Comparison of ENCODE assay signal across 8 mouse cellular contexts in the genomic region with DNA sequence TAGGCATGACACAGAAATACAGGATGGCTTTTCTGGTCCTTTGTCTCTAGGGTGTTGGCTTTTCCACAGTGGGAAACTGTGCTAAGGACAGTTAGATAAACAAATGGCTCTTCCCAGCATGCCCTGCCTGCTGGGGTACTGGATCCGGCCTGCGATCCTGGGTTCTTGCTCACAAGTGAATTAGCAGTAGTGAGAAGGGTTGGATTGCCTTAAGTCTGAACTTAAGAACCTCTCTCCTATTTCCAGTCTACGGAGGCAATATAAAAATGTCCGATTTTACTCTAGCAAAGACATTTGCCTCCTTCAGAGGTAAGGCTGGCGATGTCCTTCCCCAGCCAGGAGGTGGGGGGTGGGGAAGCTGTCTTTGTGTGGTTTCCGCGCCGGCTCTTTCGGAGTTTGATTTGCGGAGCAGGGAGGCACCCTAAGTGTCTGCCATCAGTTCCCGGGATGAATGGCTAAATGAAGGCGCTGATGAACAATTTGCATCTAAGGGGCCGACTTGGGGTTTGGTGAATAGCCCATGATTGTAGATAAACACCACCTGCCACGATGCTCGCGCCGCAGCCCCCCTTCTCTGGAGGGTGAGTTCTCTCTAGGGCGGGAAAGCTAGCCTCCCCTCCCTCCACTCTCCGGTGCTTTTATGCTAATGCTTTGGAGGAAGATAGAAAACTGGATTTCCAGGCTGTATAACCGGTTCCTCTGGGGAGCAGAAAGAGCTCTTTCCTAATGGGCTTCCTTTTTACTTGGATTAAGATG. TPM values are rescaled to one million over a fixed set of nuclear protein-coding genes. Genes with fewer than 3 reads are reported as not detected.
A peak's percentile ranks its signal among the peaks of the same experiment; 100 is the strongest.
DNase-seq lines count a peak whose midpoint lies in the region; ATAC-seq and TF ChIP-seq lines count a peak whose summit lies in the region.

No protein-coding gene starts in this region.

- H3K4me3 ChIP-seq in kidney, embryonic 16.5 days (ENCODE audit: low read length): peak overlapping the region; percentile 36
- H3K4me3 ChIP-seq in lung, embryonic 14.5 days (ENCODE audit: low read depth, low read length): peak overlapping the region; percentile 25

- H3K4me1 ChIP-seq in kidney, embryonic 16.5 days (ENCODE audit: insufficient read depth, low read length): peaks cover 33% of the 10 kb centered on the region
- peaks cover 18% of the 10 kb centered on the region for H3K4me1 ChIP-seq in lung, embryonic 14.5 days (ENCODE audit: insufficient read depth)

- peak overlapping the region; percentile 85 for H3K27ac ChIP-seq in kidney, embryonic 16.5 days (ENCODE audit: low read length)
- peak overlapping the region; percentile 51 for H3K27ac ChIP-seq in lung, embryonic 14.5 days (ENCODE audit: low read depth)

- ATAC-seq in kidney, embryonic 16.5 days (ENCODE audit: low FRiP score, low TSS enrichment): peak; percentile 42; the same call in 1 of the 2 replicates
- peak; percentile 67 for ATAC-seq in lung, embryonic 14.5 days (ENCODE audit: insufficient read depth)

- H3K9ac ChIP-seq in kidney, embryonic 16.5 days (replicated peaks; ENCODE audit: low read length): peak overlapping the region; percentile 65
- H3K9ac ChIP-seq in lung, embryonic 14.5 days: peak overlapping the region; percentile 40; the same call in 1 of the 2 replicates

- 1% methylated on average over 20 of the region's 20 CpGs for WGBS in kidney, embryonic 16.5 days
- WGBS in lung, embryonic 14.5 days: 3% methylated on average over 20 of the region's 20 CpGs

- no peak for TF ChIP-seq CTCF in lung, embryonic 14.5 days (IDR thresholded peaks at IDR 0.05; ENCODE audit: low read depth)

- no peaks in the 10 kb centered on the region for H3K36me3 ChIP-seq in kidney, embryonic 16.5 days (ENCODE audit: insufficient read depth, low read length)
- H3K36me3 ChIP-seq in lung, embryonic 14.5 days (ENCODE audit: insufficient read depth): no peaks in the 10 kb centered on the region

- H3K27me3 ChIP-seq in kidney, embryonic 16.5 days (ENCODE audit: insufficient read depth, low read length): no peaks in the 10 kb centered on the region
- no peaks in the 10 kb centered on the region for H3K27me3 ChIP-seq in lung, embryonic 14.5 days (ENCODE audit: insufficient read depth, low read length)

- no peaks in the 10 kb centered on the region; the same call in 1 of the 2 replicates for H3K9me3 ChIP-seq in kidney, embryonic 16.5 days (ENCODE audit: low read length)
- H3K9me3 ChIP-seq in lung, embryonic 14.5 days (ENCODE audit: low read depth, low read length): no peaks in the 10 kb centered on the region

- DNase-seq in adrenal gland, postnatal 10 days: peak; percentile 27
- no peak for DNase-seq in adrenal gland, adult (ENCODE audit: inconsistent age in 2 of 2, low spot score in 1 of 2)
- peak; percentile 54 for DNase-seq in testis, postnatal 10 days (ENCODE audit: low spot score)
- DNase-seq in testis, postnatal 14 days (ENCODE audit: low spot score): no peak
- DNase-seq in lung, embryonic 14.5 days: peak; percentile 79
- DNase-seq in retina, postnatal 1 day: peak; percentile 58
- no peak for DNase-seq in adrenal gland, postnatal 4 days (ENCODE audit: low spot score in 2 of 2)

- H3K4me2 ChIP-seq in kidney, embryonic 16.5 days (replicated peaks; ENCODE audit: low read depth, low read length): peak overlapping the region; percentile 66
- peak overlapping the region; percentile 56 for H3K4me2 ChIP-seq in lung, embryonic 14.5 days

RNA-seq across cellular contexts. Expression of a gene that starts 30.7 kb away (rescaled TPM):
- 10 to 100 TPM; 10.4 to 16.7 TPM for total RNA-seq in adrenal gland, postnatal 10 days (2021)
- polyA plus RNA-seq in kidney, embryonic 16.5 days (2015; fragmentation: Nextera tagmentation; extraction: Ambion mirVana): 5.1 and 6.4 TPM in 2 replicates
- polyA plus RNA-seq in lung, embryonic 14.5 days (2014; fragmentation: Nextera tagmentation; extraction: Ambion mirVana): 2.1 and 2.8 TPM in 2 replicates
- 10 to 100 TPM in 1 of 2 experiments, 1 to 10 TPM in 1; 9.9 to 10.4 TPM for total RNA-seq in adrenal gland, postnatal 4 days (2021)

RNA-seq across cellular contexts. Expression of a gene that starts 36.6 kb away (rescaled TPM):
- total RNA-seq in adrenal gland, postnatal 10 days (2021): 10 to 100 TPM; 23.6 to 24.4 TPM
- polyA plus RNA-seq in kidney, embryonic 16.5 days (2015; fragmentation: Nextera tagmentation; extraction: Ambion mirVana): 31.3 and 33.2 TPM in 2 replicates
- 31.5 and 34.3 TPM in 2 replicates for polyA plus RNA-seq in lung, embryonic 14.5 days (2014; fragmentation: Nextera tagmentation; extraction: Ambion mirVana)
- 10 to 100 TPM; 29.1 to 32.7 TPM for total RNA-seq in adrenal gland, postnatal 4 days (2021)

Comparison
In these comparisons a context has a peak if more than half of its experiments do, and no peak if none do; other contexts are left out.
1. DNase-seq: peak in adrenal gland, postnatal 10 days (single experiment), testis, postnatal 10 days (single experiment), lung, embryonic 14.5 days (single experiment) and retina, postnatal 1 day (single experiment); none in adrenal gland, adult (0 of 2), testis, postnatal 14 days (single experiment) and adrenal gland, postnatal 4 days (0 of 2).